Mouse (Mus musculus) MEL (cell line): ENCODE measurements around the gene Spata17.

ENCODE experiments used
- CTCF ChIP-seq, 3 experiments: IDR thresholded peaks in 2 of 3; conservative IDR thresholded peaks in 1 of 3; 2 replicates each; pipeline ENCODE4 v1.5.1; 2011 to 2012; ENCODE audit warnings: low read length in 3 of 3, low read depth in 2 of 3, mild to moderate bottlenecking in 2 of 3, improper control_type of control experiment in 1 of 3, inconsistent platforms in 1 of 3, mixed read lengths in 1 of 3, moderate library complexity in 1 of 3; ENCODE audit not compliant: control insufficient read depth in 1 of 3, insufficient read depth in 1 of 3, poor library complexity in 1 of 3, severe bottlenecking in 1 of 3
- MAX ChIP-seq: IDR thresholded peaks from 2 replicates; pipeline ENCODE4 v1.6.1; 2011; ENCODE audit warnings: low read length, improper control_type of control experiment
- POLR2A ChIP-seq, 2 experiments: IDR thresholded peaks; 2 replicates each; pipeline ENCODE4 v1.6.1; 2011 to 2012; ENCODE audit warnings: low read length in 2 of 2, mild to moderate bottlenecking in 2 of 2, control low read depth in 1 of 2, improper control_type of control experiment in 1 of 2, low read depth in 1 of 2, moderate library complexity in 1 of 2; ENCODE audit not compliant: control insufficient read depth in 1 of 2, insufficient read depth in 1 of 2, poor library complexity in 1 of 2
- UBTF ChIP-seq: IDR thresholded peaks from 2 replicates; pipeline ENCODE4 v1.6.1; 2012; ENCODE audit warnings: low read depth, mild to moderate bottlenecking, inconsistent platforms, low read length, improper control_type of control experiment, moderate library complexity, borderline replicate concordance; ENCODE audit not compliant: insufficient read depth

DNA sequence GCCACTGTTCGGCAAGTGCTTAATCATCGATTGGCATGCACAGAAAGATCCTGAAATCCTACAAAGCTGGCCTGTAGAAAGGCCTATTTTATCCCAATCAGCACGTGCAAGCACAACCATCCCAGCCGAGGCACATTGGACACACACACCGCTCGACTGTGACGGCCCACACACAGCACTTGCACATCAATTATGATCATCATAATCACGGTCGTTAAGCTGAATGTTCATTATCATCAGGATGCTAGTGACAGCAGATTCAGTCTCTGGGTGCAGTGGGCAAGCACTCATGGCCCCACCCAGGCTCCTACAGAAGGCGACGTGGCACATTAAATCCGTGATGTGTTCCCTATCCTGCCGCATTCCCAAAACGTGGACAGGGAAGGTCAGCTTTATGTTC is 122.7 kb downstream of the Spata17 start:
- TF ChIP-seq POLR2A (IDR thresholded peaks at IDR 0.05; ENCODE audit: control insufficient read depth in 1 of 2, insufficient read depth in 1 of 2, low read depth in 1 of 2, low read length in 2 of 2, poor library complexity in 1 of 2) = no peak
- no peak for TF ChIP-seq CTCF (IDR thresholded peaks at IDR 0.05 in 2 of 3, conservative IDR thresholded peaks at IDR 0.05 in 1 of 3; ENCODE audit: control insufficient read depth in 1 of 3, insufficient read depth in 1 of 3, low read depth in 2 of 3, low read length in 3 of 3, poor library complexity in 1 of 3, severe bottlenecking in 1 of 3)
- TF ChIP-seq UBTF = no peak
- no peak for TF ChIP-seq MAX
